Mouse (Mus musculus) erythroblast, embryonic 14.5 days (primary cell): ENCODE results near the gene Prtn3. TPM values are rescaled to one million over a fixed set of nuclear protein-coding genes. Genes with fewer than 3 reads are reported as not detected.

Experiments
- H3K27me3 ChIP-seq: 2 replicates; pipeline ENCODE4 v1.6.1; 2012; ENCODE audit warnings: inconsistent platforms; ENCODE audit not compliant: control insufficient read depth
- H3K36me3 ChIP-seq: 2 replicates; pipeline ENCODE4 v1.6.1; 2012; ENCODE audit warnings: mild to moderate bottlenecking, inconsistent platforms; ENCODE audit not compliant: control insufficient read depth
- H3K4me1 ChIP-seq: 2 replicates; pipeline ENCODE4 v1.6.1; 2012; ENCODE audit warnings: inconsistent platforms; ENCODE audit not compliant: control insufficient read depth
- H3K4me3 ChIP-seq: replicated peaks from 2 replicates; pipeline ENCODE3; 2012; ENCODE audit warnings: moderate library complexity, mild to moderate bottlenecking, inconsistent platforms
- H3K9me3 ChIP-seq: 2 replicates; pipeline ENCODE4 v1.6.1; 2012; ENCODE audit warnings: low read length, inconsistent platforms, mixed read lengths; ENCODE audit not compliant: control insufficient read depth
- GATA1 ChIP-seq: IDR thresholded peaks from 2 replicates; pipeline ENCODE4 v1.6.1; 2012; ENCODE audit warnings: low read length, inconsistent platforms, mixed read lengths
- TAL1 ChIP-seq: IDR thresholded peaks from 3 replicates; pipeline ENCODE4 v1.6.1; 2012; ENCODE audit warnings: low read length, inconsistent platforms, mixed read lengths
- polyA plus RNA-seq: library from polyadenylated mRNA; stranded (reverse); fragments of >175 nt; gene quantifications from 2 replicates; pipeline ENCODE4 v1.2.3, GENCODE M21; 2012

Gene Prtn3
- polyA plus RNA-seq, 1 experiment: 3.5 TPM

- peaks cover 47% of the 10 kb centered on the region for H3K36me3 ChIP-seq
- no peaks in the 10 kb centered on the region; the same call in none of the 2 replicates for H3K27me3 ChIP-seq
- H3K4me1 ChIP-seq: peaks cover 7% of the 10 kb centered on the region
- H3K9me3 ChIP-seq: no peaks in the 10 kb centered on the region
- TF ChIP-seq GATA1 (no peak), TAL1 (no peak)
- H3K4me3 ChIP-seq: no peak overlapping the region
Measured at GRCm38 (mm10) chr10:79866601-79867000, 7.7 kb upstream of the Prtn3 start.

DNA sequence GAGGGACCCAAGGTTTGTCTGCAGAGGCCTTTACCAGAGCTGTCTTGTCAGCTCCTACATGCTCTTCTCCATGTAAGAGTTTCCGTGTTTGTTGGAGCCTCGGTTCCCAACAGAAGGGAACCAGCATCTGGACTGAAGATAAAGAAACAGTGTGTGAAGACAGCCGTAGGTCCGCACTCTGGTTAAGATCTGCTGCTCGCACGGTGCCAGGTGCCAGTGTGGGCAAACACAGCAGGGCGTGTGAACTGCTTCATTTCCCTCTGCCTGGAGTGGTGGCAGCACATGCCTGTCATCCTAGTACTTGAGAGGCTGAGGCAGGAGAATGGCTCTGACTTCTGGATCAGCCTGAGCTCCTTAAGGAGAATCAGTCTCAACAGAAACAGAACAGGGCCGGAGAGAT lies 2.4 kb upstream of the Prtn3 start:
- Histone ChIP-seq H3K27me3 (peaks cover 39% of the 10 kb centered on the region), H3K4me3 (no peak overlapping the region), H3K4me1 (peaks cover 10% of the 10 kb centered on the region)

GRCm38 (mm10) chr10:79872862-79873261 lies 1.4 kb upstream of the Prtn3 start:
- no peak for TF ChIP-seq TAL1
- TF ChIP-seq GATA1: no peak
- H3K27me3 ChIP-seq: peaks cover 49% of the 10 kb centered on the region
- H3K4me1 ChIP-seq: peaks cover 19% of the 10 kb centered on the region
- H3K4me3 ChIP-seq: no peak overlapping the region
- no peaks in the 10 kb centered on the region for H3K9me3 ChIP-seq
- H3K36me3 ChIP-seq: no peaks in the 10 kb centered on the region

More for the DNA sequence above, 2.4 kb upstream of the Prtn3 start:
- Histone ChIP-seq H3K9me3 (no peaks in the 10 kb centered on the region), H3K36me3 (no peaks in the 10 kb centered on the region)
- TF ChIP-seq TAL1 (no peak), GATA1 (no peak)

DNA sequence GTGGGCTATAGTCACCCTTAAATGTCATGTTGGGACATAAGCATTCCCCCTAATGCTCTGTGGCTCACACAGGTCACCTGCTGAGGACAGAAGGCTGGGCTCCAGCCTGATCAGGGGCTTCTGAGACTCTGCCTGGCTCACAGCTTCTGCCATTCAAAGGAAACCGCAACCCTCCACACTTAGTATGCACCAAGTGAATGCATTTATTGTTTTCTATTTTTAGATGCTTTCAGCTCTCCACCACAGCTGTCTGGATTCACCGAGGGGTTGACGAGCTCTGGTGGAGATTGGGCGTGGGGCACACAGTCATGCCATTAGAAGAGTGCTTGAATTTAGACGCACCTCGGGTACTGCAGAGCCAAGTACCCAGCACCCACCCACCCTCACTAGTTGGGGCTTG lies 963 bp upstream of the Prtn3 start:
- peaks cover 54% of the 10 kb centered on the region for H3K27me3 ChIP-seq

DNA sequence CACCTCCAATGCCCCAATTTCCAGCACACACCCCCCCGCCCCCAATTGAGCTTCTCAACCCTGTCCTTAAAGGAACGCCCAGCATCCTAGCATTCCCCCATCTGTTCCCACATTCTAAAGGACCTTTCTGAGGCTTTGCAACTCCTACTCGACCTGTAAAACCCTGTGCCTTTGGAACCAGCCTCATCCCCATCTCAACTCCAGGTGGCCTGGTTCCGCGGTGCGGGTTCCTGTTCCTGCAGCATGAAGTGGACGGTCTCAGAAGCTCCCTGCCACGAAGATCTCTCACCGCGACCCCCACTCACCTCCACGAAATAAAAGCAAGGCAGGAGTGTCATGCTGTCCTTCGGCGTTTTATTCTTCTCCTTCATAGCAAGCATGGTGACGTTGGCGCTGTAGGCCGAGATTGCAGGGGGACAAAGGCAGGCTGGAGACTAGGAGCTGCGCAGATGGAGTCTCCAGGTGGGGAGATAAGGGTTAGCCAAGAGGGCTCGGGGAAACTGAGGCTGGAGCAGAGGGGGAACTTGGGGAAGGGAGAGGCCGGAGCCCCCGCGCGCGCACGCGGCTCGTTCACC lies 474 bp upstream of the Prtn3 start:
- peaks cover 58% of the 10 kb centered on the region for H3K27me3 ChIP-seq
- no peaks in the 10 kb centered on the region for H3K9me3 ChIP-seq
- H3K4me3 ChIP-seq: peak overlapping the region; percentile 40
- H3K36me3 ChIP-seq: no peaks in the 10 kb centered on the region
- TF ChIP-seq GATA1: no peak
- no peak for TF ChIP-seq TAL1
- H3K4me1 ChIP-seq: peaks cover 21% of the 10 kb centered on the region

More for the DNA sequence above, 963 bp upstream of the Prtn3 start:
- no peaks in the 10 kb centered on the region for H3K9me3 ChIP-seq
- H3K4me3 ChIP-seq: no peak overlapping the region
- no peak for TF ChIP-seq GATA1
- no peak for TF ChIP-seq TAL1
- no peaks in the 10 kb centered on the region for H3K36me3 ChIP-seq
- H3K4me1 ChIP-seq: peaks cover 21% of the 10 kb centered on the region

DNA sequence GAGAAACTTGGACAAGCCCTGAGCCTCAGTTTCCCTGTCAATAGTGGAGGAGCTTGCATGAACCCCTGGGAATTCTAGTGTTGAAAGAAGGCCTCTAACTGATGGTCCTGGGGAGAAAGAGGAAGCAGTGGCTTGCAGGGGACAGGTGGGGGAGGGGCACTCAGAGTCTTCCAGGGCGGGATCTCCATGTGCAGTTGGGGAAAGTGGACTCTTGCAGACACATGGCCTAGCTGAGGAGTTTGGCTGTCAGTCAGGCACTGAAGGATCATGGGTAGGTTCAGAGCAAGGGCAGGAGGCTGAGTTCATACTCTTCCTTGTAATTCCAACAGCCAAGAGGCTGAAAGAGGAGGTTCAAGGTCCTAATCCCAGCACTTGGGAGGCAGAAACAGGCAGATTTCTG lies 2.9 kb downstream of the Prtn3 start:
- TF ChIP-seq TAL1 (no peak), GATA1 (no peak)
- Histone ChIP-seq H3K27me3 (peaks cover 76% of the 10 kb centered on the region), H3K4me1 (peaks cover 43% of the 10 kb centered on the region), H3K9me3 (no peaks in the 10 kb centered on the region), H3K36me3 (no peaks in the 10 kb centered on the region), H3K4me3 (no peak overlapping the region)

GRCm38 (mm10) chr10:79877757-79878156 lies 3.5 kb downstream of the Prtn3 start:
- no peak for TF ChIP-seq TAL1
- no peak for TF ChIP-seq GATA1
- no peaks in the 10 kb centered on the region for H3K36me3 ChIP-seq
- H3K27me3 ChIP-seq: peaks cover 77% of the 10 kb centered on the region
- H3K9me3 ChIP-seq: no peaks in the 10 kb centered on the region
- H3K4me1 ChIP-seq: peaks cover 48% of the 10 kb centered on the region
- no peak overlapping the region for H3K4me3 ChIP-seq

- H3K4me1 ChIP-seq: peaks cover 41% of the 10 kb centered on the region
- no peaks in the 10 kb centered on the region for H3K36me3 ChIP-seq
- no peak for TF ChIP-seq GATA1
- TF ChIP-seq TAL1: no peak
- peaks cover 67% of the 10 kb centered on the region for H3K27me3 ChIP-seq
- H3K9me3 ChIP-seq: no peaks in the 10 kb centered on the region
- no peak overlapping the region for H3K4me3 ChIP-seq
Measured at GRCm38 (mm10) chr10:79879527-79879926, 5.3 kb downstream of the Prtn3 start.

DNA sequence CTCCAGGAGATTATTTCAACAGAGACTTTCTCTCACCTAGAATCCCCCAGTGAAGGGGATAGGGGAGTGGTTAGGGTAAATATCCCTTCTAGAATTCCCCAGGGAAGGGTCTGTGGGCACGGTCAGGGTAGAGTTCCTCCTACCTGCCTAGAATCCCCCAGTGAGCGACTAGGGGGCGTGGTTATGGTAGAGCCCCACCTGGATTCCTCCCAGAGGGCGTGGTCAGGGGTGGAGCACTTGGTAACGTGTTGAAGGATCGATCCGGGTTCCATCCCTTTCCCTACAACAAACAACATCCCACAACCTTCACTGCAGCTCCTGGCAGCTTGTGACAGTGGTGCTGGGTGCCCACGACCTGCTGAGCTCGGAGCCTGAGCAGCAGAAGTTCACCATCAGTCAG lies 6.4 kb downstream of the Prtn3 start:
- H3K4me1 ChIP-seq: peaks cover 40% of the 10 kb centered on the region
- no peak overlapping the region for H3K4me3 ChIP-seq
- TF ChIP-seq TAL1 (no peak), GATA1 (no peak)

GRCm38 (mm10) chr10:79881981-79882380 lies 7.7 kb downstream of the Prtn3 start:
- H3K9me3 ChIP-seq: no peaks in the 10 kb centered on the region
- H3K4me3 ChIP-seq: peak overlapping the region; percentile 23
- H3K36me3 ChIP-seq: no peaks in the 10 kb centered on the region
- H3K4me1 ChIP-seq: peaks cover 38% of the 10 kb centered on the region
- TF ChIP-seq TAL1 (no peak), GATA1 (no peak)
- H3K27me3 ChIP-seq: peaks cover 54% of the 10 kb centered on the region

More for the DNA sequence above, 6.4 kb downstream of the Prtn3 start:
- no peaks in the 10 kb centered on the region for H3K9me3 ChIP-seq
- peaks cover 56% of the 10 kb centered on the region for H3K27me3 ChIP-seq
- no peaks in the 10 kb centered on the region for H3K36me3 ChIP-seq
